Mouse (Mus musculus): Measurements from ENCODE around the gene Duoxa1. TPM values are rescaled to one million over a fixed set of nuclear protein-coding genes. Genes with fewer than 3 reads are reported as not detected.

The Duoxa1 gene
- polyA plus RNA-seq, 2 experiments, result 6.9 to 10.3 TPM

DNA sequence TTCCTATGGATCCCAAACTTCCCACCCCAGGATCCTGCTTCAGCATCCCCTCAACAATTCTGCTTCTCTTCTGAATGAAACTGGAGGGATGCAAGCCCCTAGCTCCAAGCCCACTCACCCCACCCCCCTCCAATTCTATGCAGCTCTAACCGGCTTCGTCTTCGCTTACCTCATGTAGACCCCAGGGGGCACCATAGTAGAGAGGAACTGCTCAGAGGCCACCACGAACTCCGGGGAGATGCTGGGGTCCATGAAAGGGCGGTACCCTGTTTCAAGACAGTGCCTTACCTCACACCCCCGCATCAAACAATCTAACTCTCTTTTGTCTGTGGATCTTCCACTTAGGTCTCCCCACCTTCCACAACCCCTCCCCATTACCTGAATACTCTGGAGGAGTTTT, 18.6 kb downstream of the Duoxa1 start:
- ATAC-seq (ENCODE audit: low FRiP score, low read depth) (no peak), DNase-seq (ENCODE audit: low spot score) (no peak)
- Histone ChIP-seq H3K4me3 (replicated peaks; ENCODE audit: low read length) (no peak overlapping the region), H3K9me3 (ENCODE audit: control insufficient read depth, low read length) (no peaks in the 10 kb centered on the region), H3K27me3 (ENCODE audit: control insufficient read depth, insufficient read depth, low read length) (peaks cover 58% of the 10 kb centered on the region), H3K9ac (ENCODE audit: low read depth, low read length, severe bottlenecking) (no peak overlapping the region), H3K4me1 (ENCODE audit: control insufficient read depth, insufficient read depth, low read length) (0 out of 2 replicates have a peak, but pooled peaks cover 4% of the 10 kb centered on the region), H3K4me2 (replicated peaks; ENCODE audit: low read depth, low read length, severe bottlenecking) (no peak overlapping the region), H3K27ac (replicated peaks; ENCODE audit: low read depth, low read length) (no peak overlapping the region), H3K36me3 (ENCODE audit: control insufficient read depth, insufficient read depth, low read length) (no peaks in the 10 kb centered on the region)
- TF ChIP-seq POLR2A (IDR thresholded peaks at IDR 0.05; ENCODE audit: borderline replicate concordance, extremely low read depth, insufficient read depth, insufficient read length), result no peak
- WGBS, result 7% methylated on average over 7 of the region's 7 CpGs

DNA sequence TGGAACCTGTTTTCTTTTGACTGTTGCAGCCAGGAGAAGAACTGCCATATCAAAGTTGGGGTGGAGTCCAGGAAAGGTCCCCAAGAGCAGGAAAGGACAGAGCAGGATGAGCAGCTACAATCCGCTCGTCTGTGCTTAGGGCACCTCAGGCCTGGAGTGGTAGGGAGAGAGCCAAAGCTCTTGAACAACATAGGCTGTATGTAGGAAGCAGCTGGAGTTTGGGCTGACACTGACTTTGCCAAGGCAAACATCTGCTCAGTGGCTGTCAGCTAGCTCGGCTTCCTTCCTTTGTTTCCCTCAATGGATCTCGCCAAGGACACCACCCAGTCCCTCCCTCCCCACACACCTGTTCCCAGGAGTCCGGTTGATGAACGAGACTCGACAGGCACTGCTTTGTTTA, 27.4 kb downstream of the Duoxa1 start:
- WGBS, result 70% methylated on average over 7 of the region's 7 CpGs

DNA sequence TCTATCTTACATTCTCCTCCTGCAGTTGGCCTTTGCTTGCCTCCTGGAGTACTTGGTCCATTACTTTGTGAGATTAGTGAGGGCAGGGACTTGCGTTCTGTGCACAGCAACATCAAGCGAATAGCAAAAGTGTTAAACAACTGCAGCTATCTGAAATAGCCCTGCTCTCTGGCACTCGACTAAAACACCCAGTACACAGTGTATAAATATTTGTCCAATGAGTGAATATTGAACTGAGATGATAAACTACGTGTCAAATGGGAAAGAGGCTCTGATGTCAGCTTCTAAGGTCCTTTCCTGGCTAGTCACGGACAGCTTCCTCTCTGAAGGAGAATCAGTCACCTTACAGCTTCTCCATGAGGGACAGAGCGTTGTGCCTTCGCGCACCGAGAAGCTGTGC, 29.4 kb downstream of the Duoxa1 start:
- Histone ChIP-seq H3K4me3 (replicated peaks; ENCODE audit: low read length) (no peak overlapping the region), H3K36me3 (ENCODE audit: control insufficient read depth, insufficient read depth, low read length) (no peaks in the 10 kb centered on the region), H3K9ac (ENCODE audit: low read depth, low read length, severe bottlenecking) (no peak overlapping the region), H3K27me3 (ENCODE audit: control insufficient read depth, insufficient read depth, low read length) (no peaks in the 10 kb centered on the region), H3K27ac (replicated peaks; ENCODE audit: low read depth, low read length) (no peak overlapping the region), H3K9me3 (ENCODE audit: control insufficient read depth, low read length) (no peaks in the 10 kb centered on the region), H3K4me1 (ENCODE audit: control insufficient read depth, insufficient read depth, low read length) (no peaks in the 10 kb centered on the region), H3K4me2 (replicated peaks; ENCODE audit: low read depth, low read length, severe bottlenecking) (no peak overlapping the region)
- ATAC-seq (ENCODE audit: low FRiP score, low read depth) (no peak), DNase-seq (ENCODE audit: low spot score) (no peak)
- no peak for TF ChIP-seq POLR2A (IDR thresholded peaks at IDR 0.05; ENCODE audit: borderline replicate concordance, extremely low read depth, insufficient read depth, insufficient read length)
- WGBS, result 83% methylated on average over 9 of the region's 9 CpGs

More for the DNA sequence above, 27.4 kb downstream of the Duoxa1 start:
- no peak overlapping the region for H3K9ac ChIP-seq (ENCODE audit: low read depth, low read length, severe bottlenecking)
- no peaks in the 10 kb centered on the region for H3K36me3 ChIP-seq (ENCODE audit: control insufficient read depth, insufficient read depth, low read length)
- no peak for TF ChIP-seq POLR2A (IDR thresholded peaks at IDR 0.05; ENCODE audit: borderline replicate concordance, extremely low read depth, insufficient read depth, insufficient read length)
- H3K4me2 ChIP-seq (replicated peaks; ENCODE audit: low read depth, low read length, severe bottlenecking), result no peak overlapping the region
- H3K4me1 ChIP-seq (ENCODE audit: control insufficient read depth, insufficient read depth, low read length), result no peaks in the 10 kb centered on the region
- no peaks in the 10 kb centered on the region for H3K27me3 ChIP-seq (ENCODE audit: control insufficient read depth, insufficient read depth, low read length)
- no peaks in the 10 kb centered on the region for H3K9me3 ChIP-seq (ENCODE audit: control insufficient read depth, low read length)
- H3K4me3 ChIP-seq (replicated peaks; ENCODE audit: low read length), result no peak overlapping the region
- ATAC-seq (ENCODE audit: low FRiP score, low read depth) (no peak), DNase-seq (ENCODE audit: low spot score) (no peak)
- H3K27ac ChIP-seq (replicated peaks; ENCODE audit: low read depth, low read length), result no peak overlapping the region

DNA sequence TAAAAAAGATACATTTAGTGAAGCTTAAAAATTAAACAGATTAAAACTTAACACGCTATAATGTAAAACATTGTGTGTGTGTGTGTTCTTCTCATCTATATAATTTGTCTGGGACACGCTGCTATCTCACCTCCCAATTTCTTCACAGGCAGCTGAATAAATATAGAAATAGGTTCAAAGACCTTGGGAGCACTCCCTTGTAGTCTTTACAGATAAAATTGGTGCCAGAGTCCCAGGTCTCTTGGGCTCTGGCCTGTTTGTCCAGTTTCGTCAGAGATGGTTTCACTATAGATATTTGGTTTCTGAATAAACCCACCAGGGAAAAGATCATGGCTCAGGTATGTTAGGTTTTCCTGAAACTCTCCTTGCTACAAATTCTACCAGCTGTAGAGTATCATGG, 34.8 kb downstream of the Duoxa1 start:
- Histone ChIP-seq H3K4me1 (ENCODE audit: control insufficient read depth, insufficient read depth, low read length) (no peaks in the 10 kb centered on the region), H3K4me2 (replicated peaks; ENCODE audit: low read depth, low read length, severe bottlenecking) (no peak overlapping the region), H3K27me3 (ENCODE audit: control insufficient read depth, insufficient read depth, low read length) (no peaks in the 10 kb centered on the region), H3K27ac (replicated peaks; ENCODE audit: low read depth, low read length) (no peak overlapping the region), H3K4me3 (replicated peaks; ENCODE audit: low read length) (no peak overlapping the region), H3K9ac (ENCODE audit: low read depth, low read length, severe bottlenecking) (no peak overlapping the region), H3K9me3 (ENCODE audit: control insufficient read depth, low read length) (no peaks in the 10 kb centered on the region), H3K36me3 (ENCODE audit: control insufficient read depth, insufficient read depth, low read length) (no peaks in the 10 kb centered on the region)
- no peak for TF ChIP-seq POLR2A (IDR thresholded peaks at IDR 0.05; ENCODE audit: borderline replicate concordance, extremely low read depth, insufficient read depth, insufficient read length)
- no peak for ATAC-seq (ENCODE audit: low FRiP score, low read depth)
- no peak for DNase-seq (ENCODE audit: low spot score)
- 91% methylated on average over 3 of the region's 3 CpGs for WGBS

DNA sequence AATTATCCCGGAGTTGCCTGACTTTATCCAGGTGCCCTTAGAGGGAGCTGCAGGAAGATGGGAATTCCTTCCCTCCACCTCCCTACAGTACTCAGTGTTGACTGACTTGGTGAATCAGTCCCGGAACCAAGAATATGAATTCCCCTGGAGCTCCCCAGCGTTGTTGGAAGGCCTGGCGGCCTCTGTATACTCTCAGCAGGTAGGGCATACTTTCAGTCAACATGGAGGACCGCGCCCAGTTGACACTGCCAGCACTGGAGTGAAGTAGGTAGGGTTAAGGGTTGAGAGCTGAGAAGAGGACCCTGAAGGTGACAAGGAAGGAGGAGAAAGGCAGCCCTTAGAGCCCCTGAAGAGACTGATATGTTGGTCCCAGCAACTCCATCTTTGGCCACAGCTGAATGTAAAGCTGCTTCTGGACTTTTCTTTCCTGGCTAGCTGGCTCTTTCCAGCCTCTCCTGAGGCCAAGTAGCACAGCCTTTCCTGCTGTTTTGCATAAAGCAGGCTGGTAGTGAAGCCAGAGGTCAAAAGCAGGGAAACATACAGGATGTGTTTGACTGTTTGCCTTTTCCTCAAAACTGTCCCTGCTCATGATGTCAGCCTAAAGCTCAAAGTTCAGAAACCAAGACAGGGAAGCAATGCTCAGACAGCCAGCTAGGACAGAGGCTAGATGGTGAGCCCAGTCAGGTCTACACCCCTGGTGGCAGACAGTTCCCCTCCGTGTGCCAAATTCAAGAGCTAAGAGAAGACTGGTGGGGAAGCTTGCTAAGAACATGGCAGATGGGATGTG, 46.9 kb downstream of the Duoxa1 start:
- no peak for ATAC-seq (ENCODE audit: low FRiP score, low read depth)
- no peaks in the 10 kb centered on the region for H3K36me3 ChIP-seq (ENCODE audit: control insufficient read depth, insufficient read depth, low read length)
- no peak overlapping the region for H3K9ac ChIP-seq (ENCODE audit: low read depth, low read length, severe bottlenecking)
- H3K27me3 ChIP-seq (ENCODE audit: control insufficient read depth, insufficient read depth, low read length), result no peaks in the 10 kb centered on the region
- H3K9me3 ChIP-seq (ENCODE audit: control insufficient read depth, low read length), result no peaks in the 10 kb centered on the region
- TF ChIP-seq POLR2A (IDR thresholded peaks at IDR 0.05; ENCODE audit: borderline replicate concordance, extremely low read depth, insufficient read depth, insufficient read length), result no peak
- H3K4me1 ChIP-seq (ENCODE audit: control insufficient read depth, insufficient read depth, low read length), result peaks cover 4% of the 10 kb centered on the region; the same call in 1 of the 2 replicates
- H3K4me3 ChIP-seq (replicated peaks; ENCODE audit: low read length), result no peak overlapping the region
- no peak for DNase-seq (ENCODE audit: low spot score)
- H3K27ac ChIP-seq (replicated peaks; ENCODE audit: low read depth, low read length), result no peak overlapping the region
- WGBS, result 89% methylated on average over 7 of the region's 7 CpGs
- no peak overlapping the region for H3K4me2 ChIP-seq (replicated peaks; ENCODE audit: low read depth, low read length, severe bottlenecking)

All from limb, embryonic 14.5 days (tissue).